Mouse (Mus musculus): ENCODE results near the gene Med19.

DNA sequence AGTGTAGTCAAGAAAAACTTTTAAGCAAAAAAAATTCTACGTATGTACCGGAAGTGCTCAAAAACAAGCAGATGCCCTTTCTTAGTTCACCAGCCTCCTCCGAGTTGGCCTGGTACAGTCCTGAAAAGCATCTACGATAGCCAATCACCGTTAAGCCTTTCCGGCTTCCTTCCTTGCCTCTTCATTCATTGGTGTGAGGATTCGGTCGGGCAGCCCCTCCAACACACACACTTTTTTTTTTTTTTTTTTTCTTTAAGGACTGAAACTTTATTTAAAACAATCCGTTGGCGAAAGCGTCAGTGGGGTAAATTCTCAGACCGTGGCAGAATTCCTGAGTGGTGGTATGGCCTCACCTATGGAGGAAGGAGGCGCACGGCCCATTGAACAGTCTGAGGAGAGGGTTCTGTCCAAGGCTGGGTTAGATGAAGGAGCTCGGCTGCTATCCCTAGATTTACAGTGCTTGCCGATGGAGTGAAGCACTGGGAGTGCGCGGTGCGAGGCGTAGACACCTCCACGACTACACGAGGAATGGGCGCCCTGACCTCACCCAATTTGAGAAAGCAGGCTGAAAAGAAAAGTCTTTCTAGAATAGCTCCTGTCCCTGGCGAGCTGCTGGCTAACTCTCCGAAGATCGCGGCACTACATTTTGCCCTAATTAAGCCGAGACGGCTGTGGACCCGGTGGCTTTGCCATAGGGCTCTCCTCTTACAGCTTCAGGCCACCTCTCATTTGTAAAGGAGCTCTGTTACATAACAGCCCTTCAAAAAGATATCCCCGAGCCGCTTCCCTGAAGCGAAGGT, 37.6 kb downstream of the Med19 start:
- TF ChIP-seq CTCF (IDR thresholded peaks at IDR 0.05; ENCODE audit: low read depth): no peak
- TF ChIP-seq EP300 (IDR thresholded peaks at IDR 0.05; ENCODE audit: low read depth): peak; percentile 72
